Mouse (Mus musculus): ENCODE measurements at regions not wholly inside any gene's neighbourhood (a gene's known extent, or its start where the extent isn't known, plus 50 kb on each side); places are given as distances from the start of the nearest gene placed in this dataset.

DNA sequence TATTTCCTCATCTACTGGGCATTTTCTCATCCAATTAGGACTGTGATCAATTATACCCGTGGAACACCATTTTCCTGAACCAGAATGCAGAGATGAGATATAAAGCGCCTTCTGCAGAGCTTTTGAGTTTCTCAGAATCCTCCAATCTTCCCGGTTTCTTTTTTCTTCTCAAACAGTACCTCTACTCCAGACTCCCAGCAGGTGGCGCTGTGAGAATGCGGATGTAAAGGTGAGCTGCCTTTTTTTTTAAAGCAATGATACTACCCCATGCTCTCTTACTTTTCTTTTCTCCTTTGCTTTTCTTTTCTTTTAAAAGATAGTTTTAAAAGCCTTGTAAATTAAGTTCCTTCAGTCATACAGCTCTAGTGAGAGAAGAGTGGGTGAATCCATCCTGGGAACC, 224.4 kb upstream of the BB014433 start:
- peak; percentile 52 for DNase-seq (ENCODE audit: low spot score)

DNA sequence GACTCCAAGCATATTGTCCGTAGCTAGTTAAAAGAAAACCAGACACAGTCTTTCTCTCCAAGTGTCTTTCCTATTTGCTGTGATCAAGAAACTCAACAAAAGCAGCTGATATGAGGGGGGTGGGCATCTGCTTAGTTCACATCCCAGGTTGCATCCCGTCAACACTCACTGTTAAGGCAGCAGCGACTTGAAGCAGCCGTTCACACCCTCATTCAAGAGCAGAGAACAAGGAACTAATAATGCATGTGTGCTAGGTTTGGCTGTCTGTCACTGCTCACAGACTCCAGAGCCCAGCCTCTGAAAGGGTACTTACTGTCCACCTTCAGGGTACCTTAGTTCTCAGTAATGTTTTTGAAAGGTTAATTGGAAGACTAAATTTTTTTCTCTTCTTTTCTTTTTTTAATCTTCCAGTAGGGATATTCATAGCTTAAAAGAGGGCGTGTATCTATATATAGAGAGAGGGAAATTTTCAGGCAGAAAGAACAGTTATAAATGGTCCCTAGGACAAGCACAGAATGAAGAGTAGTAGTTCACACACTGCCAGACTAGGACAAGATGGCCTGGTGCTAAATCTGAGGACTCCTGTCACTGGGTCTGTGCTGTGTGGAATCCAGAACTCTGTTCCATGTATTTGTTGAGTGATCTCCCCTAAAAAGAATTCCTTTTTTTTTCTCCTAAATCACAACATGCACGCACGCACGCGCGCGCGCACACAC, 199.1 kb upstream of the BB014433 start:
- no peak for DNase-seq (ENCODE audit: low spot score)

DNA sequence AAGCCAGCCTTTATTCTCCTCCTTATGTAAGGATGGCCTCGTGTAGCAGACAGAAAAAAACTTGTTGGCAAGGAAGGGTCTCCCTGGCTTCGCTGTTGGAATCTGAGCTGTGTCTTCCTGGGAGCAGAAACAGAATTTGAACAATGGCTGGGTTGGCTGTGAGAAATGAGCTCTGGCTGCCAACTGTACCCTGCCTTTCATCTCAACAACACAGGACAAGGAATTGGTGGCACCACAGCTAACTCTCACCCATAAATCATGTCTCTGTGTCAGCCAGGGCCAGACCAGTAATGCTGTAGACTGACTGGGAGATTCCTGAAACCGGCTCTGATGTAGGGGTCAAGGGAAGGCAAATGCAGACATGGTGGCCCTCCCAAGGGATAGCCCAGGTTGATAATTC, 189.5 kb upstream of the BB014433 start:
- no peak for DNase-seq (ENCODE audit: low spot score)

DNA sequence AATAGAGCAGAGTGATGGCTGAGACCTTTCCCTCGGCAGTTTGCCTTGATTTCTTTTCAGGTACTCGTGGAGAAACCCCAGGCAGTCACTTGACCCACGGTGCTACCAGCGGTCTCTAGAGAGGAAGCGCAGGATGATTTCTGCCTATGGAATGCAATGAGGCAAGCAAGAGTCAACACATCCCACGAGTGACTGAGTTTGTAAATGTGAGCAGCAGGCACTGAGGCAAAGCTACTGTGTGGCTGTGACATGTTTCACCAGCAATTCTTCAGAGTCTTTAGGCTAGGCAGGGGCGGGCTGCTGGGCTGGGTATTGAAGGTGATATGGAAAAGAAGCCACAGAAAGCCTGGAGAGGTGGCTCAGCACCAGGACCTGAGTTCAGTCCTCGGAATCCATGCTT, 187.4 kb upstream of the BB014433 start:
- DNase-seq (ENCODE audit: low spot score): no peak

DNA sequence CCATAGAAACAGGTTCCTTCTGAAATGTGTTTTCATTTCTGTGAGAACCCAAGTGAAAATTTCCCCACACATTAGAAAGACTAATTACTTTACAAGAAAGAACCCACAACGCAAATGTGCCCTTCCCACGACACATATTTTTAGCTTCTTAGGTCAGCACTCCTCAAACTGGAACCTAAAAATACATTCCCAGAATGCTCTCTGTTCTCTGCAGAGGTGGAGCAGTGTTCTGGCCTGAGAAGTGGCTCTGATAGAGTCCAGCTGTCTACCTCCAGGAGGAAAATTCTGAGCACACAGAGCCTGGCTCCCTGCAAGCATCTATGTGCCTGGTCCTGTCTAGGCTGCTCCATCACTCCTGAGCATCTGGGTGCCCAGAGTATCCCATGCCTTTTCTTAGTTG, 184.3 kb upstream of the BB014433 start:
- no peak for DNase-seq (ENCODE audit: low spot score)

DNA sequence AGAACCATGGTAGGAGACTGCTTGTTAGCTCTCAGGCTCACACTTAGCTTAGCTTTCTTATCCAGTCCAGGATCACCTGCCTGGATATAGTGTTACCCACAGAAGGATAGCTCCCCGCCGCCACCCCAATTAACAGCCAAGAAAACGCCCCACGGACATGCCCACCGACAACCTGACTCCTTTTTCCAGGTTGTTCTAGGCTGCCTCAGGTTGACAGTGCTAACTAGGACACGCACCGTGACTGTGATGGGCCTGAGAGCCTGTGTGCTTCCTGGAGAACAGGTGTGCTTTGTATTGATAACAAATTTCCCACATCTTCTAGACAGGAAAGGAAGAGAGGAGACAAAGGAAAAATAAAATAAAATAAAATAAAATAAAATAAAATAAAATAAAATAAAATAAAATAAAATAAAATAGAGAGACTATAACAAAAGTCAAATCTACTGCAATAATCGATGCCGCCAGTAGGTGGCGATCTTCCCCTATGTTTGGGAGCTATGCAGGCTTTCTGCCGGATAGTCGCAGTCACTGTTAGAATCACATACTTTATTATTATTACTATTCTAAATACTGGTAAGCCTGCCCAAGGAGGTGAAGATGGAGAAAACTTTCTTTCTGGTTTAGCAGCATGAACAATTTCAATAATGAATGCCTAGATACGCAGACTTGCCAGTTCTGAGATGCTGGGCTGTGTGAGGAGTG, 175.5 kb upstream of the BB014433 start:
- peak; percentile 33 for DNase-seq (ENCODE audit: low spot score)

DNA sequence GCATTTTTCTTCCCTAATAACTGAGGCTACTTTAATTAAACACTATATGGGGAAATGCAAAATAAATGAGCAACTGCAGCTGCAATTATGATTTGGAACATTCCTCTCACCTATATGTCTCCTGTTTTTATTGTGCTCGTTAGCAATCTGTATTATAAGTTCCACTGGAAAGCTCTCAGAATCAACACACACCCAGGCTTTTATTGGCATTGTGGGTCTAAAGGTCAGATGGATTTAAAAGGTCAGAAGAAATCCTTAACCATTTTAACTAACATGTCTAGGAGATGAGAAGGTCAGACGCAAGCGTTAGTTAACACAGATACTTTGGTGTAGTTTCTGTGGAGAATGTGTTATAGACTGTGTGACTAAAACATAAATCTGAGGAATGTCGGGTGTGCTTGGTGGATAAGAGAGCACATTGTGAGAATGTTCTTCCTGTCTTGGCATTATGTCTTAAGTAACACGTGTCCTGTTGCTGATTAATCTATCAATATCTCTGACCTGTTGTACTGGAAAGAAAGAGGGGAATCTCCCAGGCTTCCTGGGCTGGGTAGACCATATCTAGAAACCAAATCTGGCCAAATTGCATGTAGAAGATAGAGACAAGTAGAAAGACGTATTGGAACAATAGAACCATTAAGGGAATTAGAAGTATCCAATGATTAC, 164.1 kb upstream of the BB014433 start:
- DNase-seq (ENCODE audit: low spot score): no peak

DNA sequence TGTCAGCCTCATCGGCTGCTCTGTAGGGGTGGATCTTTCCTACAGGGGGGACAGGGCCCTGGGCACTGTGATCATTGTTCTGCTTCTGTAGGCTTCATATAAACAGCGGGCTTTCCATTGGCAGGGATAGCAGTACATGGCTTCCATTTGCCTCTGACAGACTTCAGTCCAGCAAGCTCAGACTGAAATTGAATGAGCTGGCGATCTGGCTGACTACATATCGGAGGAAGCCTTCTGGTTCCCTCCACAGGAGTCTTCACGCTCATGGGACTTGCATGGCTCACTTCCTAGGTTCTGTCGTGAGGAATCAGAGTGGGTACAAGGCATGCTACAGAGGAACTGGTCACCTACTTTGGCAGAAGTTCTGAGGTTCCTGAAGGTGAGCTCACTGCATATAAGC, 155.7 kb upstream of the BB014433 start:
- no peak for DNase-seq (ENCODE audit: low spot score)

DNA sequence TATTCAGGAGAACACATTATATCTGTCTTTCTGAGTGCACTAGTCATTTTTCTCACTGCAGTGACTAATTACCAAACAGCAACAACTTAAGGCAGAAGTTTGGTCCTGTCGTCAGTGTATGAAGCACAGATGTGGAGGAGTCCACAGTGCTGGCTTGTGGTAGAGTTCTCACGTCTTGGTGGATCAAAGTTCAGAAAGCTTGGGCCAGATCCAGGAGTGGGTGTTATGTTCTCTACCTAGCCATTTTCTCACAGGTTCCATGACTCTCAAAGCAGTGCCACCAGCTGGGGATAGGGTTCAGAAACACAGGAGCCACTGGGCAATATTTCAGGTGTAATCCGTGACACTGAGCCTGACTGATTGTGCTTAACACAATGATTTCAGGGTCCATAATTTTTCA, 144.8 kb upstream of the BB014433 start:
- DNase-seq (ENCODE audit: low spot score): no peak

DNA sequence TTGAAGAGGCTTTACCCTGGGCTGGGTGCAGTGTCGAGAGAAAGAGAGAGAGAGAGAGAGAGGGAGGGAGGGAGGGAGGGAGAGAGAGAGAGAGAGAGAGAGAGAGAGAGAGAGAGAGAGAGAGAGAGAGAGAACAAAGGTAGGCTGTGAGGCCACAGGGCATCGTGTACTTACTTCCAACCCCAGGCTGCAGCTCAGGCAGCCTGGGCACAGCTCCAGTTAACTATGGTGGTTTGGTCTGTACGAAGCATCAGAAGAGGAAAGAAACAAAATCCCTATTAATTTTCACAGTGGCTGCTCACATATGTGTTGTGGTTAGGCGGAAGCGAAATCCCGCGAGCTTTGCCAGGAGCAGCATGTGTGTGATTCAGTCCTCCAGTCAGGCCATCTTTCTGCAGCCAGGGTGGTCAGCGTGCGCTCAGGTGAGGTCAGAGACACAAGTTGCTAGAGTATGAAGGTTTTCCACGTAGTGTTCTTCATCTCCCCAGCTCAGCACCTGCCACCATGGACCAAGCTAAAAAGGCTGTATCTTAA, 143.3 kb upstream of the BB014433 start:
- no peak for DNase-seq (ENCODE audit: low spot score)

Data from ovary, postnatal 10 days (tissue).